Mouse (Mus musculus) liver, postnatal 0 days (tissue): ENCODE measurements at regions not wholly inside any gene's neighbourhood (a gene's known extent, or its start where the extent isn't known, plus 50 kb on each side); places are given as distances from the start of the nearest gene placed in this dataset.

Experiments used
- ATAC-seq: fragments of 200-750 bp; cut with Nextera tagmentation; 2 replicates; pipeline ENCODE4 v1.8.0; 2017; ENCODE audit warnings: mild to moderate bottlenecking, moderate library complexity
- DNase-seq: peaks from one replicate; pipeline ENCODE4 v3.0.0-alpha.2; 2016
- H3K27ac ChIP-seq: fragments of 300-500 bp; sonication (generic); 2 replicates; pipeline ENCODE4 v1.5.1; 2014; ENCODE audit warnings: antibody characterized with exemption, moderate library complexity, mild to moderate bottlenecking, low read depth
- H3K27me3 ChIP-seq: fragments of 300-500 bp; sonication (generic); 2 replicates; pipeline ENCODE4 v1.6.1; 2014; ENCODE audit warnings: low read length, control low read depth, mixed read lengths; ENCODE audit not compliant: insufficient read depth
- H3K36me3 ChIP-seq: fragments of 300-500 bp; sonication (generic); replicated peaks from 2 replicates; pipeline ENCODE4 v1.6.1; 2014; ENCODE audit warnings: mild to moderate bottlenecking, control low read depth, low read length, moderate library complexity, mixed read lengths; ENCODE audit not compliant: insufficient read depth
- H3K4me1 ChIP-seq: fragments of 300-500 bp; sonication (generic); 2 replicates; pipeline ENCODE4 v1.6.1; 2014; ENCODE audit warnings: antibody characterized with exemption, mild to moderate bottlenecking, control low read depth; ENCODE audit not compliant: insufficient read depth
- H3K4me2 ChIP-seq: fragments of 300-500 bp; sonication (generic); 2 replicates; pipeline ENCODE4 v1.6.1; 2014; ENCODE audit warnings: low read depth, mild to moderate bottlenecking, low read length, moderate library complexity, mixed read lengths
- H3K4me3 ChIP-seq: fragments of 300-500 bp; sonication (generic); 2 replicates; pipeline ENCODE4 v1.5.1; 2014; ENCODE audit warnings: low read depth, low read length
- H3K9ac ChIP-seq: fragments of 300-500 bp; sonication (generic); replicated peaks from 2 replicates; pipeline ENCODE4 v1.6.1; 2014; ENCODE audit warnings: mild to moderate bottlenecking, moderate library complexity
- H3K9me3 ChIP-seq: fragments of 300-500 bp; sonication (generic); 2 replicates; pipeline ENCODE4 v1.6.1; 2016; ENCODE audit warnings: mild to moderate bottlenecking, control low read depth, low read length, mixed read lengths
- CTCF ChIP-seq: sonication (generic); IDR thresholded peaks from 2 replicates; pipeline ENCODE4 v1.5.1; 2016; ENCODE audit warnings: antibody characterized with exemption, low read depth
- EP300 ChIP-seq: IDR thresholded peaks from 2 replicates; pipeline ENCODE4 v1.6.1; 2016; ENCODE audit warnings: antibody characterized with exemption, low read depth, mild to moderate bottlenecking
- WGBS: fragments of 180-500 bp; shearing (Covaris S2); extraction: QIAGEN DNeasy Blood & Tissue Kit; methylation state at CpG from one replicate; pipeline ENCODE4 v1.1.7; 2014; ENCODE audit not compliant: insufficient replicate concordance; 5-methylcytosine and 5-hydroxymethylcytosine counted together

DNA sequence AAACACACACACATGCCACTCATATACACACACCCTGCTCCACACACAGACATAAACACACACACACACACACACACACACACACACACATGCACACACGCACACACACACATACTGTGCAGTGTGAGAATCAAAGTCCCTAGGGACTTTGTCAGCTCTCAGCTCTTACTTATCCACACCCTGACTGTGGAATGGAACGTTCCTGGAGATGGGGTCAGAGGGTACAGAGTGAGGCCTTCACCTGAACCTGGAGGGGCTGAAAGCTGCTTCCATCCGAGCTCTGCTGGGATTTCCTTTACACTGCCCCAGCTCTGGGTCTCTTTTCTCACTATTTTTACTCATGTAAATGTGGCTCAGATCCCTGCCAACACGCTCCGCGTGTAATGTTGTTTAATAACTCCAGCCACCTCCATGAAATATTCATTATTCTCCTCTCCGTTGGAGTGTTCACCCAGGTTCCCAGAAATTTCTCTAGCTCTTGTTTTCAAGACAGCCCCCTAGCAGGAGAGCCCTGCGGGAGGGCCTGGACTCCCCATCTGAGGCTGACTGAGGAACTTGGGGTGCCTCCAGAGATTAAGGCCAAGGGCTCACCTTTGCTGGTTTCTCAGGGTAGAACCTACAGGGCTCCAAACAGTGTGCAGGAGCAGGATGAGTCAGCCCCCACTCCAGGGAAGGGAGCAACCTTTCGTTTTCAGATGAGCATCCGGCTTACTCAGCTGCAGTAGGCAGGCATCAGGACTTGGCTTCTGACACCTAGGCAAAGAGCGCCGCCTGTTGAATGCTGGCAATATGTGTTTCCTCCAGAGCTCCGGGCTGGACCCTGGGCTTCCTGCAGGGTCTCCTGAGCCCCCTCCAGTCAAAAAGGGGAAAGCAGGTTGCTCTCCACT is 360.8 kb upstream of the Dynlrb2 start:
- peak; percentile 42 for DNase-seq
- Histone ChIP-seq H3K27me3 (no peaks in the 10 kb centered on the region), H3K9me3 (no peaks in the 10 kb centered on the region), H3K4me1 (no peaks in the 10 kb centered on the region), H3K4me3 (no peak overlapping the region), H3K36me3 (no peaks in the 10 kb centered on the region), H3K27ac (no peak overlapping the region), H3K4me2 (no peak overlapping the region), H3K9ac (no peak overlapping the region)
- ATAC-seq: no peak
- no peak for TF ChIP-seq EP300
- peak; percentile 64 for TF ChIP-seq CTCF
- 54% methylated on average over 13 of the region's 13 CpGs for WGBS

DNA sequence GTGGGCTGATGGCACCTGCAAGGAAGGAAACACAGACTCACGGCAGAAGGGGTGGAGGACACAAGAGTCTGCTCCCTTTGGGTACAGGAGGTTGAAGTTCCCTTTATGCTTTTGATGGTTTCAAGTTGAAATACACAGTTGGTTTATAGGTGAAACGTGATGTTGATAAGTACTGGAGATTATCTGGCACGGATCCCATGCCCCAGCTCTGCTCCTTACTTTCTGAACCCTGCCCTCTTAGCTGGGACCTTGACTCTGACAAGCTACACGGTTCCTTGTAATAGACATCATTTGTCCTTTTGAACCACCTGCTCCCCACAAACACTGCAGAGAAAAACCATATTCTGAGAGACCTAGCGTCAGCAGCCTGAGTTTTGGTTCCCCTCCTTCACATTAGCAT is 363.4 kb upstream of the Dynlrb2 start:
- WGBS: 77% methylated on average over 5 of the region's 5 CpGs
- no peaks in the 10 kb centered on the region for H3K4me1 ChIP-seq
- DNase-seq (no peak), ATAC-seq (no peak)
- H3K9me3 ChIP-seq: no peaks in the 10 kb centered on the region
- H3K27ac ChIP-seq: no peak overlapping the region
- H3K4me3 ChIP-seq: no peak overlapping the region
- H3K4me2 ChIP-seq: no peak overlapping the region
- H3K9ac ChIP-seq: no peak overlapping the region
- TF ChIP-seq CTCF: no peak
- no peak for TF ChIP-seq EP300
- H3K36me3 ChIP-seq: no peaks in the 10 kb centered on the region
- H3K27me3 ChIP-seq: no peaks in the 10 kb centered on the region

DNA sequence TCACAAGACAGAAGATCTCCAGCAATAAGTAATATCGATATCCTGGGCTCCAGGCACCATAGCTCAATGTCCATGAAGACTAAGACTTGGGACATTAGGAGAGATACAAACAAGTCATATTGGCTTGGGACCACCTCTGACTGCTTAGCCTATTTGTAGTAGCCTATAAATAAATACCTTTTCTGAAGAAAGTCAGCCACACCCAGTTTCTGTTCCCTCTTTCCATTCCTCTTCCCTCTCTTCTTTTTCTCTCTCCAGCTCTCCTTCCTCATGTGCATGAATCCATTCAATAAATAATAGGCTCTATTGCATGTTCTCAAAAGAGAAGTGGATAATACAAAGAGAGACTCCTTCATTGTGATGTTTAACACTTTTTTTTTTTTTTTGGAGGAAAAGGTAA is 364.8 kb upstream of the Dynlrb2 start:
- 76% methylated on average over 1 of the region's 1 CpGs for WGBS
- H3K4me2 ChIP-seq: no peak overlapping the region
- H3K9ac ChIP-seq: no peak overlapping the region
- no peak for TF ChIP-seq EP300
- no peak for TF ChIP-seq CTCF
- no peaks in the 10 kb centered on the region for H3K27me3 ChIP-seq
- H3K9me3 ChIP-seq: no peaks in the 10 kb centered on the region
- DNase-seq (no peak), ATAC-seq (no peak)
- no peaks in the 10 kb centered on the region for H3K4me1 ChIP-seq
- no peak overlapping the region for H3K27ac ChIP-seq
- no peak overlapping the region for H3K4me3 ChIP-seq
- H3K36me3 ChIP-seq: no peaks in the 10 kb centered on the region

DNA sequence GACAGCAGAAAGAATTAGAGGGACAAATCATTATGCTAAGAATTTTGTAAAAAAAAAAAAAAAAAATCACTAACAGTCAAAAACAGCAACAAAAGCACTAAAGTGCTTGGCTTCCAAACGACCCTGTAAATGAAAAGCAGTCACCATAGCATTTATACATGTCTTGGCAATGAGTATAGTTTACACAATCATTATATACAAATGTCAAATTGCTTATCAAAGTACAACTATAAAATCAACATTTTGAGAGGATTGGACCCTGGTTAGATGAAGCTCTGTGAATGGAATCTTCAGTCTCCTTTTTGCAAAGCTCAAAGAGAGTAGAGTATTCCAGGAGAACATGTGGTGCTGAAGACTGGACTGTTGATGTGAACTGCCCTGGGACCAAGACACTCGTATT is 367.0 kb upstream of the Dynlrb2 start:
- Histone ChIP-seq H3K4me2 (no peak overlapping the region), H3K9ac (no peak overlapping the region), H3K27ac (no peak overlapping the region), H3K9me3 (no peaks in the 10 kb centered on the region), H3K4me3 (no peak overlapping the region), H3K36me3 (no peaks in the 10 kb centered on the region), H3K4me1 (no peaks in the 10 kb centered on the region), H3K27me3 (no peaks in the 10 kb centered on the region)
- 53% methylated on average over 2 of the region's 2 CpGs for WGBS
- no peak for DNase-seq
- TF ChIP-seq EP300: no peak
- TF ChIP-seq CTCF: no peak
- ATAC-seq: no peak

DNA sequence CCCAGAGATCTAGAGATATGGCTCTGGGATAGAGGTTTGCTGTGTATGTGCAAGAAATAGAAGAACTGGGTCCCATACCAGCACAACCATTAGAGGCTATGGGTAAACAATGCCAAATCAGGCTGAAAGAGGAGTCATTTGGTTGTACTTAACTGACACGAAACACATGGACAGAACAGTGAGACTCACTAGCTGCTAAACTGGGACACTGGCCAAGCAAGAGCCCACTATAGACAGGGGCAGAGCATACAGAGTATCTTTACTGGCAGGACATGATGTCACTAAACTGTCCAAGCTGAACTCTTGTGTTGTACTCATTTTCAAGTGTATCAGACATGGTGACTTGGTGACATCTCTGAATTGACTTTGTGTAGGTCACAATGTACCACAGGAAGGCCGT is 371.3 kb upstream of the Dynlrb2 start:
- no peaks in the 10 kb centered on the region for H3K9me3 ChIP-seq
- TF ChIP-seq CTCF (no peak), EP300 (no peak)
- H3K27ac ChIP-seq: no peak overlapping the region
- no peaks in the 10 kb centered on the region for H3K4me1 ChIP-seq
- H3K36me3 ChIP-seq: no peaks in the 10 kb centered on the region
- no peaks in the 10 kb centered on the region for H3K27me3 ChIP-seq
- WGBS: 85% methylated on average over 2 of the region's 2 CpGs
- ATAC-seq (no peak), DNase-seq (no peak)
- no peak overlapping the region for H3K4me2 ChIP-seq
- no peak overlapping the region for H3K4me3 ChIP-seq
- no peak overlapping the region for H3K9ac ChIP-seq

DNA sequence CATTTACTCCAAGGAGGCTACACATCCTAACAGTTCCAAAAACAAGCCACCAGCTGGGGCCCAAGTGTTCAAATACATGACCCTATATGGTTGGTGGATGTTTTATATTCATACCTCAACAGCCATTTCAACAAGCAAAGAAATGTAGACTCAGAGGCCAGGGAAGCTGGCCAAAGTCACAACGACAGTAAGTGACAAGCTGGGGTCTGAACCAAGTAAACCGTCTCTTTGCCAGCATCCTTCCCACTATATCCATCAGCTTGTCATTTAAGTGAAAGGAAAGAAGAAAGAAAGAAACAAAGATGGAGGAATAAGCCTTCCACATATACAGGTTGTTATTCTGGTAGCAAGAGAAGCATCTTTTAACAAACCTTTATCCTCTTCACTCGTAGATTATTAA is 371.7 kb upstream of the Dynlrb2 start:
- Histone ChIP-seq H3K27ac (no peak overlapping the region), H3K9ac (no peak overlapping the region), H3K9me3 (no peaks in the 10 kb centered on the region), H3K4me3 (no peak overlapping the region), H3K36me3 (no peaks in the 10 kb centered on the region), H3K4me2 (no peak overlapping the region), H3K27me3 (no peaks in the 10 kb centered on the region), H3K4me1 (no peaks in the 10 kb centered on the region)
- no peak for TF ChIP-seq CTCF
- no peak for TF ChIP-seq EP300
- 70% methylated on average over 3 of the region's 3 CpGs for WGBS
- ATAC-seq (no peak), DNase-seq (no peak)

DNA sequence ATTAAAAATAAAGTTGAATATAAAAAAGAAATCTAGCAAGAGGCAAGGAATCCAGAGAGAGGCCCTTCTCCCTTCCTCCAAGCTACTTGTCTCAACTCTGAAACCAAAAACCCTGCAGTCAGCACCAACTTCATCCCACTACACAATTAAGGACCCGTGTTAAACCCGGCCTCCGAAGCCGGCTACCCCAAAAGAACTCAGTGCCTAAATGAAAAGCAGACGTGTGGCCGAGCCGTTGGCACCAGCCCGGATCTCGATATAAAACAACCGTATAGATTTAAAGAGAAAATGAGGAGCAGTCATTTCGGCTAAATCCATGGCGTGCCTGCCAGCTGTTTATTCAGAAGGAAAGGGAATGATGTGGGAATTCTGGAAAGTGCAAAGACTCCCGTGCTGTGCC is 384.7 kb upstream of the Dynlrb2 start:
- Histone ChIP-seq H3K36me3 (no peaks in the 10 kb centered on the region), H3K27me3 (no peaks in the 10 kb centered on the region), H3K9me3 (no peaks in the 10 kb centered on the region), H3K4me1 (no peaks in the 10 kb centered on the region), H3K4me3 (no peak overlapping the region), H3K9ac (no peak overlapping the region), H3K4me2 (no peak overlapping the region), H3K27ac (no peak overlapping the region)
- 80% methylated on average over 13 of the region's 13 CpGs for WGBS
- DNase-seq: no peak
- no peak for ATAC-seq
- TF ChIP-seq CTCF (no peak), EP300 (no peak)
